Mouse (Mus musculus) left cerebral cortex, postnatal 36 days (tissue): Measurements from ENCODE around the gene Selenoo. TPM values are rescaled to one million over a fixed set of nuclear protein-coding genes. Genes with fewer than 3 reads are reported as not detected.

ENCODE experiments used
- DNase-seq, 2 experiments: peaks; one replicate each; pipeline ENCODE4 v3.0.0; 2021 to 2022; ENCODE audit warnings: low spot score in 2 of 2, mixed read lengths in 1 of 2
- intact Hi-C: fragments of 180-260 bp; cut with DNase I; formaldehyde crosslinking; loops from one replicate; pipeline ENCODE4 v1.15.1; 2025
- total RNA-seq, 2 experiments: library from RNA; stranded (reverse); gene quantifications; 2 replicates each; pipeline ENCODE4 v1.2.3; 2021

Gene Selenoo
- total RNA-seq, 2 experiments from 2014 or later, result 22.6 to 23.1 TPM

- no peak for DNase-seq
- intact Hi-C loops, result no loop called here
Measured at GRCm38 (mm10) chr15:89143134-89143533, 54.2 kb downstream of the Selenoo start.

GRCm38 (mm10) chr15:89144965-89145364 is 56.1 kb downstream of the Selenoo start:
- no peak for DNase-seq
- intact Hi-C loops, result no loop called here

GRCm38 (mm10) chr15:89145813-89146350 is 57.0 kb downstream of the Selenoo start:
- no peak for DNase-seq

GRCm38 (mm10) chr15:89146537-89146936 is 57.7 kb downstream of the Selenoo start:
- peak; percentile 75 to 84 for DNase-seq
- intact Hi-C loops, result no loop called here

More at GRCm38 (mm10) chr15:89145813-89146350, 57.0 kb downstream of the Selenoo start:
- intact Hi-C loops, result no loop called here

GRCm38 (mm10) chr15:89147024-89147423 is 58.1 kb downstream of the Selenoo start:
- intact Hi-C loops, result no loop called here
- DNase-seq, result peak in 1 of 2 experiments; percentile 73

GRCm38 (mm10) chr15:89147456-89147855 is 58.6 kb downstream of the Selenoo start:
- DNase-seq, result no peak
- intact Hi-C loops, result no loop called here

- intact Hi-C loops, result no loop called here
- no peak for DNase-seq
Measured at GRCm38 (mm10) chr15:89147895-89148294, 59.0 kb downstream of the Selenoo start.

GRCm38 (mm10) chr15:89148496-89149270 is 59.8 kb downstream of the Selenoo start:
- intact Hi-C loops, result no loop called here

GRCm38 (mm10) chr15:89149271-89150040 is 60.6 kb downstream of the Selenoo start, which contains the start of gene Mapk11:
Mapk11 (minus strand) TSS chr15:89149628.
- intact Hi-C loops, result no loop called here
- DNase-seq, result peak in 1 of 2 experiments; percentile 65

More at GRCm38 (mm10) chr15:89148496-89149270, 59.8 kb downstream of the Selenoo start:
- peak in 1 of 2 experiments; percentile 49 for DNase-seq

Other genes starting within 250 kb of the Selenoo start
- gene Pim3, start 226.9 kb upstream of the Selenoo start, total RNA-seq, result 10 to 100 TPM; 35.0 to 51.0 TPM
- gene Ttll8, start 134.7 kb upstream of the Selenoo start, total RNA-seq, result 1 to 10 TPM; 1.1 to 2.1 TPM
- 100 to 1,000 TPM in 1 of 2 experiments, 10 to 100 TPM in 1; 99.9 to 111 TPM for gene Mlc1, start 110.1 kb upstream of the Selenoo start, total RNA-seq
- not detected for gene Mov10l1, start 106.2 kb upstream of the Selenoo start, total RNA-seq
- gene Panx2, start 29.4 kb upstream of the Selenoo start, total RNA-seq, result 100 to 1,000 TPM; 100 to 103 TPM
- 10 to 100 TPM; 16.8 to 19.5 TPM for gene Trabd, start 14.0 kb upstream of the Selenoo start, total RNA-seq
- 10 to 100 TPM; 29.6 to 30.6 TPM for gene Tubgcp6, start 34.0 kb downstream of the Selenoo start, total RNA-seq
- gene Hdac10, start 39.6 kb downstream of the Selenoo start, total RNA-seq, result 10 to 100 TPM; 12.8 to 16.8 TPM
- 10 to 100 TPM in 1 of 2 experiments, 1 to 10 TPM in 1; 6.1 to 11.1 TPM for gene Mapk12, start 51.6 kb downstream of the Selenoo start, total RNA-seq
- 10 to 100 TPM; 45.3 to 54.5 TPM for gene Mapk11, start 60.5 kb downstream of the Selenoo start, total RNA-seq
- 10 to 100 TPM; 42.2 to 54.0 TPM for gene Plxnb2, start 91.7 kb downstream of the Selenoo start, total RNA-seq
- 10 to 100 TPM; 39.9 to 52.2 TPM for gene Dennd6b, start 107.4 kb downstream of the Selenoo start, total RNA-seq
- 100 to 1,000 TPM; 162 to 167 TPM for gene Ppp6r2, start 122.5 kb downstream of the Selenoo start, total RNA-seq
- 100 to 1,000 TPM; 241 to 247 TPM for gene Sbf1, start 226.2 kb downstream of the Selenoo start, total RNA-seq
- not detected for gene Adm2, start 233.6 kb downstream of the Selenoo start, total RNA-seq
- not detected for gene Miox, start 245.3 kb downstream of the Selenoo start, total RNA-seq